Mouse (Mus musculus): Measurements from ENCODE around the gene Dclk3. TPM values are rescaled to one million over a fixed set of nuclear protein-coding genes. Genes with fewer than 3 reads are reported as not detected.

The Dclk3 gene
- total and polyA plus RNA-seq, 3 experiments = 0.05 TPM; not detected in 2

GRCm38 (mm10) chr9:111534744-111535423 is 96.0 kb downstream of the Dclk3 start:
- no peak for DNase-seq (ENCODE audit: low spot score)
- no peak overlapping the region for H3K4me3 ChIP-seq (ENCODE audit: low read depth, low read length)
- no peak for TF ChIP-seq GATA1 (IDR thresholded peaks at IDR 0.05; ENCODE audit: borderline replicate concordance, low read length)
- no peak for TF ChIP-seq TAL1 (conservative IDR thresholded peaks at IDR 0.05; ENCODE audit: low read depth, low read length)
- no peak for TF ChIP-seq CTCF (IDR thresholded peaks at IDR 0.05; ENCODE audit: low read depth, low read length)
- TF ChIP-seq POLR2AphosphoS5 (IDR thresholded peaks at IDR 0.05; ENCODE audit: insufficient replicate concordance, low read depth, low read length) = no peak
- no peak for TF ChIP-seq GATA2 (IDR thresholded peaks at IDR 0.05; ENCODE audit: borderline replicate concordance, low read depth, low read length)
- H3K9me3 ChIP-seq (replicated peaks) = peaks cover 35% of the 10 kb centered on the region
- H3K27me3 ChIP-seq (ENCODE audit: insufficient read depth, low read length) = no peaks in the 10 kb centered on the region
- ATAC-seq (ENCODE audit: extremely low read depth, insufficient number of reproducible peaks, low FRiP score, poor library complexity, severe bottlenecking) = no peak
- no peaks in the 10 kb centered on the region for H3K4me1 ChIP-seq (ENCODE audit: insufficient read depth, low read depth, low read length)
- no peaks in the 10 kb centered on the region for H3K36me3 ChIP-seq (replicated peaks)

GRCm38 (mm10) chr9:111535445-111536064 is 96.7 kb downstream of the Dclk3 start:
- Histone ChIP-seq H3K4me1 (ENCODE audit: insufficient read depth, low read depth, low read length) (no peaks in the 10 kb centered on the region), H3K36me3 (replicated peaks) (no peaks in the 10 kb centered on the region), H3K4me3 (ENCODE audit: low read depth, low read length) (no peak overlapping the region), H3K9me3 (replicated peaks) (peaks cover 32% of the 10 kb centered on the region), H3K27me3 (ENCODE audit: insufficient read depth, low read length) (no peaks in the 10 kb centered on the region)
- DNase-seq (ENCODE audit: low spot score) (no peak), ATAC-seq (ENCODE audit: extremely low read depth, insufficient number of reproducible peaks, low FRiP score, poor library complexity, severe bottlenecking) (no peak)
- no peak for TF ChIP-seq POLR2AphosphoS5 (IDR thresholded peaks at IDR 0.05; ENCODE audit: insufficient replicate concordance, low read depth, low read length)
- TF ChIP-seq TAL1 (conservative IDR thresholded peaks at IDR 0.05; ENCODE audit: low read depth, low read length) = no peak
- no peak for TF ChIP-seq GATA1 (IDR thresholded peaks at IDR 0.05; ENCODE audit: borderline replicate concordance, low read length)
- TF ChIP-seq CTCF (IDR thresholded peaks at IDR 0.05; ENCODE audit: low read depth, low read length) = no peak
- no peak for TF ChIP-seq GATA2 (IDR thresholded peaks at IDR 0.05; ENCODE audit: borderline replicate concordance, low read depth, low read length)

Other genes with a start within 250 kb of the Dclk3 start
- 55.2 and 56.1 TPM in 2 replicates for gene Mlh1, start 167.3 kb upstream of the Dclk3 start, total RNA-seq (2014; fragmentation: Nextera tagmentation)
- gene Mlh1, start 167.3 kb upstream of the Dclk3 start, total RNA-seq (2017) = 32.3 and 32.4 TPM in 2 replicates
- 5.3 and 6.1 TPM in 2 replicates for gene Mlh1, start 167.3 kb upstream of the Dclk3 start, polyA plus RNA-seq (2012)
- gene Epm2aip1, start 167.2 kb upstream of the Dclk3 start, total RNA-seq (2014; fragmentation: Nextera tagmentation) = 64.7 and 67.6 TPM in 2 replicates
- 19.6 and 29.1 TPM in 2 replicates for gene Epm2aip1, start 167.2 kb upstream of the Dclk3 start, total RNA-seq (2017)
- gene Epm2aip1, start 167.2 kb upstream of the Dclk3 start, polyA plus RNA-seq (2012) = 3.3 and 3.4 TPM in 2 replicates
- not detected in 2 replicates for gene Trank1, start 127.3 kb upstream of the Dclk3 start, total RNA-seq (2014; fragmentation: Nextera tagmentation)
- gene Trank1, start 127.3 kb upstream of the Dclk3 start, total RNA-seq (2017) = 0.05 and 0.12 TPM in 2 replicates
- not detected in 2 replicates for gene Trank1, start 127.3 kb upstream of the Dclk3 start, polyA plus RNA-seq (2012)

Data from G1E (cell line).